Mouse (Mus musculus): ENCODE measurements around the gene Ppil1. TPM values are rescaled to one million over a fixed set of nuclear protein-coding genes. Genes with fewer than 3 reads are reported as not detected.

The Ppil1 gene
- polyA plus RNA-seq, 2 experiments from 2014 or later, result 53.8 to 82.0 TPM

Other genes with a start within 250 kb of the Ppil1 start
- 100 to 1,000 TPM; 265 to 364 TPM for gene Srsf3, start 231.6 kb downstream of the Ppil1 start, polyA plus RNA-seq (2017; shearing (Covaris generic))
- gene Cdkn1a, start 173.2 kb downstream of the Ppil1 start, polyA plus RNA-seq (2017; shearing (Covaris generic)), result 10 to 100 TPM in 1 of 2 experiments, 1 to 10 TPM in 1; 7.5 to 12.1 TPM
- not detected for gene Rab44, start 150.0 kb downstream of the Ppil1 start, polyA plus RNA-seq (2017; shearing (Covaris generic))
- 1 to 10 TPM; 1.5 to 1.6 TPM for gene Cpne5, start 26.0 kb downstream of the Ppil1 start, polyA plus RNA-seq (2017; shearing (Covaris generic))
- 100 to 1,000 TPM; 125 to 132 TPM for gene BC004004, start 4.6 kb upstream of the Ppil1 start, polyA plus RNA-seq (2017; shearing (Covaris generic))
- gene Pi16, start 53.5 kb upstream of the Ppil1 start, polyA plus RNA-seq (2017; shearing (Covaris generic)), result under 1 TPM; 0.38 to 0.49 TPM
- gene Mtch1, start 83.7 kb upstream of the Ppil1 start, polyA plus RNA-seq (2017; shearing (Covaris generic)), result 10 to 100 TPM; 14.6 to 18.4 TPM
- 1 to 10 TPM in 1 of 2 experiments, under 1 TPM in 1; 0.79 to 2.5 TPM for gene Fgd2, start 96.7 kb upstream of the Ppil1 start, polyA plus RNA-seq (2017; shearing (Covaris generic))
- 100 to 1,000 TPM; 291 to 376 TPM for gene Pim1, start 226.6 kb upstream of the Ppil1 start, polyA plus RNA-seq (2017; shearing (Covaris generic))

Data from activated CD4-positive, CD25-positive, alpha-beta regulatory T cell, adult 4 months (primary cell).